Mouse (Mus musculus) embryonic fibroblast, embryonic 13.5 days (primary cell): ENCODE results near the gene Sept9.

Source experiments
- CTCF ChIP-seq: IDR thresholded peaks from 2 replicates; pipeline ENCODE4 v1.5.1; 2011; ENCODE audit warnings: mild to moderate bottlenecking, control low read depth, low read length, moderate library complexity, borderline replicate concordance; ENCODE audit not compliant: insufficient read depth
- POLR2A ChIP-seq: IDR thresholded peaks from 2 replicates; pipeline ENCODE4 v1.6.1; 2011; ENCODE audit warnings: low read depth, mild to moderate bottlenecking, control low read depth, low read length, moderate library complexity

DNA sequence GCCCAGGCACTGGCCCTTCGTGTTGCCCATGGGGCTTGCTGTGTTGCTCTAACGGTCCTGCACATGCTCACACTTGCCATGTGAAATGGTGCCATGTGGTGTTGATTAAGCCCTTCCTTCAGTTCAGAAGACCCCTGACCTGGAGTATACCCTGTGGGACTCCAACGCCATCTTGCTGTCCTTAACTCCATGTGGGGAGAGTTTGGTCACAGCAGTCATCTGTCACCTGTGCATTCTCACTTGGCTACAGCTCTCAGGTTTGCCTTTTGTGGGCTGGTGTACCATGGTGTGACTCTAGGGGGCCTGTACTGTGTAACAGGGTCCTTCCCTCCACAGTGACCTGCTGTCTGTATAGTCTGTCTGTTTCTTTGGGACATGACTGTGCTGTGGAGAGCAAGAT, 118.7 kb downstream of the Sept9 start:
- TF ChIP-seq POLR2A, result no peak
- TF ChIP-seq CTCF, result no peak
